ENCODE assay signal across 16 mouse cellular contexts in genomic region chr7:45097479-45097878, GRCm38 (mm10). TPM values are rescaled to one million over a fixed set of nuclear protein-coding genes. Genes with fewer than 3 reads are reported as not detected.
DNase-seq lines count a peak whose midpoint lies in the region; ATAC-seq and TF ChIP-seq lines count a peak whose summit lies in the region.
"Had no signal": no experiment of that assay in that cellular context is flagged by ENCODE, and none has a peak within 500 bp of the region (broad histone marks: within the 10 kb centered on the region; RNA-seq: fewer than 3 reads in every experiment).

No protein-coding gene starts in this region.

- ATAC-seq in stomach, embryonic 15.5 days (ENCODE audit: insufficient read depth, low FRiP score, low read depth) = no peak
- no peak for ATAC-seq in stomach, postnatal 0 days (ENCODE audit: low FRiP score, low TSS enrichment)
- ATAC-seq: CD4-positive, CD25-positive, alpha-beta regulatory T cell, adult 4 months; midbrain, embryonic 13.5 days; Patski had no signal

- H3K4me3 ChIP-seq in stomach, embryonic 15.5 days (replicated peaks) = no peak overlapping the region
- no peak overlapping the region for H3K4me3 ChIP-seq in stomach, postnatal 0 days (ENCODE audit: low read depth, low read length)
- H3K4me3 ChIP-seq: limb, embryonic 12.5 days; midbrain, embryonic 13.5 days; neural tube, embryonic 12.5 days had no signal

- no peak overlapping the region for H3K9ac ChIP-seq in stomach, embryonic 15.5 days
- H3K9ac ChIP-seq in stomach, postnatal 0 days (ENCODE audit: low read length) = no peak overlapping the region
- H3K9ac ChIP-seq: limb, embryonic 12.5 days; midbrain, embryonic 13.5 days; neural tube, embryonic 12.5 days had no signal

- WGBS in stomach, embryonic 15.5 days = 56% methylated on average over 6 of the region's 6 CpGs
- WGBS in stomach, postnatal 0 days = 68% methylated on average over 6 of the region's 6 CpGs

- peak; percentile 22 for DNase-seq in kidney, adult 18-20 months
- DNase-seq in kidney, adult 11 months = no peak
- no peak for DNase-seq in stomach, postnatal 0 days (ENCODE audit: low spot score)
- DNase-seq in kidney, postnatal 36 days = peak; percentile 42 to 57
- no peak for DNase-seq in gastrocnemius, adult 8-10 months (ENCODE audit: low spot score in 2 of 2)
- no peak for DNase-seq in urinary bladder, adult 18-20 months (ENCODE audit: low spot score in 2 of 2)
- DNase-seq: adrenal gland, adult 2 months; cerebellum, adult 11-12 months; right cerebral cortex, adult 18-20 months; thymus, postnatal 36 days had no signal

- no peak for TF ChIP-seq CTCF in stomach, postnatal 0 days (IDR thresholded peaks at IDR 0.05; ENCODE audit: low read depth)

- H3K9me3 ChIP-seq in stomach, embryonic 15.5 days = no peaks in the 10 kb centered on the region
- H3K9me3 ChIP-seq in stomach, postnatal 0 days (ENCODE audit: control insufficient read depth, low read length) = no peaks in the 10 kb centered on the region
- H3K9me3 ChIP-seq: limb, embryonic 12.5 days; midbrain, embryonic 13.5 days; neural tube, embryonic 12.5 days had no signal

- no peaks in the 10 kb centered on the region for H3K27me3 ChIP-seq in stomach, embryonic 15.5 days (replicated peaks)
- H3K27me3 ChIP-seq in stomach, postnatal 0 days (ENCODE audit: control insufficient read depth, insufficient read depth, low read length) = no peaks in the 10 kb centered on the region
- H3K27me3 ChIP-seq: limb, embryonic 12.5 days; midbrain, embryonic 13.5 days; neural tube, embryonic 12.5 days; Patski had no signal

- no peak overlapping the region for H3K4me2 ChIP-seq in stomach, embryonic 15.5 days
- no peak overlapping the region for H3K4me2 ChIP-seq in stomach, postnatal 0 days (replicated peaks; ENCODE audit: low read depth)
- H3K4me2 ChIP-seq: limb, embryonic 12.5 days; midbrain, embryonic 13.5 days; neural tube, embryonic 12.5 days had no signal

- peak overlapping the region; percentile 3; the same call in 1 of the 2 replicates for H3K27ac ChIP-seq in stomach, embryonic 15.5 days
- H3K27ac ChIP-seq in stomach, postnatal 0 days (replicated peaks) = no peak overlapping the region
- H3K27ac ChIP-seq: limb, embryonic 12.5 days; midbrain, embryonic 13.5 days; neural tube, embryonic 12.5 days had no signal

- no peaks in the 10 kb centered on the region for H3K36me3 ChIP-seq in stomach, embryonic 15.5 days
- H3K36me3 ChIP-seq in stomach, postnatal 0 days (ENCODE audit: control insufficient read depth, insufficient read depth, low read length) = no peaks in the 10 kb centered on the region
- H3K36me3 ChIP-seq: limb, embryonic 12.5 days; midbrain, embryonic 13.5 days; neural tube, embryonic 12.5 days had no signal

- TF ChIP-seq EP300 in stomach, postnatal 0 days (optimal IDR thresholded peaks at IDR 0.05) = no peak

- peaks cover 14% of the 10 kb centered on the region for H3K4me1 ChIP-seq in stomach, embryonic 15.5 days
- H3K4me1 ChIP-seq in stomach, postnatal 0 days (replicated peaks; ENCODE audit: control insufficient read depth, insufficient read depth) = no peaks in the 10 kb centered on the region; the same call in 1 of the 2 replicates
- H3K4me1 ChIP-seq: midbrain, embryonic 13.5 days had no signal

RNA-seq across cellular contexts. Expression of gene Rcn3, which starts 5.5 kb away (rescaled TPM):
- polyA plus RNA-seq in stomach, embryonic 15.5 days (2015; fragmentation: Nextera tagmentation; extraction: Ambion mirVana) = 320 and 325 TPM in 2 replicates
- polyA plus RNA-seq in stomach, postnatal 0 days (2015; fragmentation: Nextera tagmentation; extraction: Ambion mirVana) = 157 and 176 TPM in 2 replicates
- 10 to 100 TPM in 1 of 4 experiments, 1 to 10 TPM in 3; 4.1 to 10.2 (median 7.5) TPM for total RNA-seq in gastrocnemius, adult 8-10 months (2022)

RNA-seq across cellular contexts. Expression of gene Fcgrt, which starts 6.2 kb away (rescaled TPM):
- 92.1 and 94.1 TPM in 2 replicates for polyA plus RNA-seq in stomach, embryonic 15.5 days (2015; fragmentation: Nextera tagmentation; extraction: Ambion mirVana)
- polyA plus RNA-seq in stomach, postnatal 0 days (2015; fragmentation: Nextera tagmentation; extraction: Ambion mirVana) = 76.1 and 76.9 TPM in 2 replicates
- 10 to 100 TPM; 23.8 to 37.0 (median 30.0) TPM for total RNA-seq in gastrocnemius, adult 8-10 months (2022)

RNA-seq across cellular contexts. Expression of gene Rps11, which starts 26.8 kb away (rescaled TPM):
- polyA plus RNA-seq in stomach, embryonic 15.5 days (2015; fragmentation: Nextera tagmentation; extraction: Ambion mirVana) = 1,420 and 1,462 TPM in 2 replicates
- polyA plus RNA-seq in stomach, postnatal 0 days (2015; fragmentation: Nextera tagmentation; extraction: Ambion mirVana) = 1,142 and 1,191 TPM in 2 replicates
- total RNA-seq in gastrocnemius, adult 8-10 months (2022) = 100 to 1,000 TPM; 471 to 554 (median 519) TPM

RNA-seq across cellular contexts. Expression of gene Rpl13a, which starts 31.1 kb away (rescaled TPM):
- 1,296 and 1,308 TPM in 2 replicates for polyA plus RNA-seq in stomach, embryonic 15.5 days (2015; fragmentation: Nextera tagmentation; extraction: Ambion mirVana)
- polyA plus RNA-seq in stomach, postnatal 0 days (2015; fragmentation: Nextera tagmentation; extraction: Ambion mirVana) = 1,442 and 1,485 TPM in 2 replicates
- 100 to 1,000 TPM; 647 to 843 (median 690) TPM for total RNA-seq in gastrocnemius, adult 8-10 months (2022)

RNA-seq across cellular contexts. Expression of gene Prrg2, which starts 35.0 kb away (rescaled TPM):
- polyA plus RNA-seq in stomach, embryonic 15.5 days (2015; fragmentation: Nextera tagmentation; extraction: Ambion mirVana) = 20.5 and 24.7 TPM in 2 replicates
- polyA plus RNA-seq in stomach, postnatal 0 days (2015; fragmentation: Nextera tagmentation; extraction: Ambion mirVana) = 33.6 and 37.4 TPM in 2 replicates
- 10 to 100 TPM in 2 of 4 experiments, 1 to 10 TPM in 2; 7.2 to 13.3 (median 10.6) TPM for total RNA-seq in gastrocnemius, adult 8-10 months (2022)

Comparison
In these comparisons a context has a peak if more than half of its experiments do, and no peak if none do; other contexts are left out.
1. DNase-seq: peak in kidney, adult 18-20 months (single experiment) and kidney, postnatal 36 days (2 of 2); none in kidney, adult 11 months (single experiment), stomach, postnatal 0 days (single experiment), gastrocnemius, adult 8-10 months (0 of 2) and urinary bladder, adult 18-20 months (0 of 2).